In the genomic region with DNA sequence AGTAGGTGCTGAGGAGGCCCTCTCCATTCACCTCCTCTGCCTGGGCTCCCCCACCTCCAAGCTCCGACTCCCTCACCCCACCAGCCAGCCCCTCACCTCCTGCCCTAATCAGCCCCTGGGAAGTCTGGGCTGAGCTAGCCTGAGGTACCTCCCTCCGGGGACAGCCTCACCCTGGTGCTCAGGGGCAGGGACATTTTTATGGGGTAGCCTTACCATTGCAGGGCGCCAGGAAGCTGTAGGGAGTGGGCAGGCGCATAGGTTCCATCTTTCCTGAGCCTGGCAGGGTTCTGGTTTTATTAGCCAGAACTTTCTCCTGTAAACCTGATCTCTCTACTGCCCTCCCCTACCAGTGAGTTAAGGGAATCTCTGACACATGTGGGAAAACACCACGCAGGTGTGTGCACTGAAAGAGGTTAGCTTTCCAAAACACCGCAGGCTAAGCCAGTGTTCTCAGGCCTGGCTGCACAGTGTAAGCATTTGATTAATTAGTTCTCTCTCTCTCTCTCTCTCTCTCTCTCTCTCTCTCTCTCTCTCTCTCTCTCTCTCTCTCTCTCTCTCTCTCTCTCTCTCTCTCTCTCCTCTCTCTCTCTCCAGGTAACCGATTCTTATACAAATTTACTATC, we compare ENCODE assay signal across 9 mouse cellular contexts.
"Had no signal": no experiment of that assay in that cellular context is flagged by ENCODE, and none has a peak within 500 bp of the region (broad histone marks: within the 10 kb centered on the region; RNA-seq: fewer than 3 reads in every experiment).

No protein-coding gene starts in this region.

- H3K27ac ChIP-seq: layer of hippocampus, adult 2 months; liver, embryonic 14.5 days; neural tube, embryonic 12.5 days had no signal

- H3K9me3 ChIP-seq: neural tube, embryonic 12.5 days had no signal

- DNase-seq: left cerebral cortex, postnatal 4 days; lung, adult 18-20 months; midbrain, embryonic 14.5 days; spleen, adult 18-20 months; thymus, adult 18-20 months; thymus, postnatal 14 days had no signal

- H3K4me3 ChIP-seq: layer of hippocampus, adult 2 months; neural tube, embryonic 12.5 days had no signal

- H3K4me2 ChIP-seq: neural tube, embryonic 12.5 days had no signal

- H3K9ac ChIP-seq: liver, embryonic 14.5 days; neural tube, embryonic 12.5 days had no signal

- H3K27me3 ChIP-seq: neural tube, embryonic 12.5 days had no signal
